Mouse (Mus musculus) limb, embryonic 15.5 days (tissue): ENCODE measurements around the gene Cab39. TPM values are rescaled to one million over a fixed set of nuclear protein-coding genes. Genes with fewer than 3 reads are reported as not detected.
"Not testable (repeated sequence)": the region's sequence is repeated elsewhere in the genome, so short reads cannot be mapped to it uniquely, and the experiment has no call there.

Source experiments
- ATAC-seq: fragments of 200-750 bp; cut with Nextera tagmentation; 2 replicates; pipeline ENCODE4 v1.8.0; 2017; ENCODE audit warnings: low read depth, moderate TSS enrichment; ENCODE audit not compliant: insufficient number of reproducible peaks, low FRiP score, low TSS enrichment
- H3K27ac ChIP-seq: fragments of 300-500 bp; sonication (generic); 2 replicates; pipeline ENCODE4 v1.5.1; 2015; ENCODE audit warnings: moderate library complexity, mild to moderate bottlenecking, inconsistent platforms
- H3K27me3 ChIP-seq: fragments of 300-500 bp; sonication (generic); 2 replicates; pipeline ENCODE4 v1.6.1; 2015; ENCODE audit warnings: inconsistent platforms
- H3K36me3 ChIP-seq: fragments of 300-500 bp; sonication (generic); 2 replicates; pipeline ENCODE4 v1.6.1; 2015; ENCODE audit warnings: inconsistent platforms
- H3K4me1 ChIP-seq: fragments of 300-500 bp; sonication (generic); 2 replicates; pipeline ENCODE4 v1.6.1; 2015; ENCODE audit warnings: inconsistent platforms
- H3K4me2 ChIP-seq: fragments of 300-500 bp; sonication (generic); 2 replicates; pipeline ENCODE4 v1.6.1; 2015; ENCODE audit warnings: mild to moderate bottlenecking, inconsistent platforms
- H3K4me3 ChIP-seq: fragments of 300-500 bp; sonication (generic); 2 replicates; pipeline ENCODE4 v1.5.1; 2015; ENCODE audit warnings: mild to moderate bottlenecking, inconsistent platforms
- H3K9ac ChIP-seq: fragments of 300-500 bp; sonication (generic); 2 replicates; pipeline ENCODE4 v1.6.1; 2015; ENCODE audit warnings: inconsistent platforms
- H3K9me3 ChIP-seq: fragments of 300-500 bp; sonication (generic); 2 replicates; pipeline ENCODE4 v1.6.1; 2016; ENCODE audit warnings: inconsistent platforms
- WGBS: fragments of 180-500 bp; shearing (Covaris S2); methylation state at CpG from one replicate; pipeline ENCODE4 v1.1.7; 2015; 5-methylcytosine and 5-hydroxymethylcytosine counted together
- polyA plus RNA-seq: library from polyadenylated mRNA; unstranded; fragments of >200 nt; fragmentation: Nextera tagmentation; extraction: Ambion mirVana; gene quantifications from 2 replicates; pipeline ENCODE4 v1.2.1, GENCODE M21; 2015

The Cab39 gene
- polyA plus RNA-seq, 1 experiment from 2014 or later: 26.9 TPM

- Histone ChIP-seq H3K4me1 (peaks cover 13% of the 10 kb centered on the region), H3K4me2 (peak overlapping the region; percentile 76), H3K4me3 (peak overlapping the region; percentile 79), H3K9ac (peak overlapping the region; percentile 90), H3K36me3 (no peaks in the 10 kb centered on the region; the same call in 1 of the 2 replicates), H3K27ac (peak overlapping the region; percentile 96), H3K9me3 (no peaks in the 10 kb centered on the region), H3K27me3 (no peaks in the 10 kb centered on the region)
- no peak for ATAC-seq
- WGBS: under 1% methylated on average over 38 of the region's 38 CpGs
These were observed 998 bp downstream of the Cab39 start for GRCm38 (mm10) chr1:85794106-85794771.

GRCm38 (mm10) chr1:85795196-85795595 lies 2.0 kb downstream of the Cab39 start:
- ATAC-seq: no peak
- Histone ChIP-seq H3K36me3 (no peaks in the 10 kb centered on the region; the same call in 1 of the 2 replicates), H3K27me3 (no peaks in the 10 kb centered on the region), H3K4me1 (peaks cover 13% of the 10 kb centered on the region), H3K4me2 (no peak overlapping the region), H3K4me3 (no peak overlapping the region), H3K27ac (no peak overlapping the region), H3K9me3 (no peaks in the 10 kb centered on the region), H3K9ac (no peak overlapping the region)
- 64% methylated on average over 3 of the region's 3 CpGs for WGBS

GRCm38 (mm10) chr1:85799776-85800175 lies 6.5 kb downstream of the Cab39 start:
- no peaks in the 10 kb centered on the region for H3K27me3 ChIP-seq
- H3K4me1 ChIP-seq: peaks cover 6% of the 10 kb centered on the region; the same call in 1 of the 2 replicates
- H3K27ac ChIP-seq: no peak overlapping the region
- no peak overlapping the region for H3K4me3 ChIP-seq
- H3K9ac ChIP-seq: no peak overlapping the region
- H3K4me2 ChIP-seq: no peak overlapping the region
- no peaks in the 10 kb centered on the region for H3K9me3 ChIP-seq
- H3K36me3 ChIP-seq: no peaks in the 10 kb centered on the region; the same call in 1 of the 2 replicates
- ATAC-seq: no peak
- WGBS: 45% methylated on average over 1 of the region's 1 CpGs

GRCm38 (mm10) chr1:85802517-85802916 lies 9.3 kb downstream of the Cab39 start:
- WGBS: 72% methylated on average over 1 of the region's 1 CpGs
- Histone ChIP-seq H3K27me3 (no peaks in the 10 kb centered on the region), H3K4me1 (no peaks in the 10 kb centered on the region), H3K36me3 (no peaks in the 10 kb centered on the region), H3K4me2 (no peak overlapping the region), H3K27ac (no peak overlapping the region), H3K9me3 (no peaks in the 10 kb centered on the region), H3K4me3 (no peak overlapping the region), H3K9ac (no peak overlapping the region)
- no peak for ATAC-seq

GRCm38 (mm10) chr1:85804551-85804950 lies 11.3 kb downstream of the Cab39 start:
- ATAC-seq: no peak
- Histone ChIP-seq H3K27ac (no peak overlapping the region), H3K27me3 (no peaks in the 10 kb centered on the region), H3K4me3 (no peak overlapping the region), H3K36me3 (no peaks in the 10 kb centered on the region), H3K4me2 (no peak overlapping the region), H3K4me1 (peaks cover 12% of the 10 kb centered on the region; the same call in 1 of the 2 replicates), H3K9me3 (no peaks in the 10 kb centered on the region), H3K9ac (no peak overlapping the region)
- 86% methylated on average over 8 of the region's 8 CpGs for WGBS

- ATAC-seq: no peak
- Histone ChIP-seq H3K4me3 (no peak overlapping the region), H3K4me1 (peaks cover 16% of the 10 kb centered on the region; the same call in 1 of the 2 replicates), H3K9me3 (no peaks in the 10 kb centered on the region), H3K36me3 (no peaks in the 10 kb centered on the region), H3K27ac (no peak overlapping the region), H3K27me3 (no peaks in the 10 kb centered on the region), H3K4me2 (no peak overlapping the region), H3K9ac (no peak overlapping the region)
- WGBS: 55% methylated on average over 4 of the region's 4 CpGs
These were observed 16.0 kb downstream of the Cab39 start for GRCm38 (mm10) chr1:85809256-85809655.

GRCm38 (mm10) chr1:85810343-85810742 lies 17.1 kb downstream of the Cab39 start:
- Histone ChIP-seq H3K27me3 (no peaks in the 10 kb centered on the region), H3K27ac (no peak overlapping the region; the same call in 1 of the 2 replicates), H3K36me3 (no peaks in the 10 kb centered on the region), H3K4me2 (no peak overlapping the region), H3K9ac (no peak overlapping the region), H3K4me1 (peaks cover 16% of the 10 kb centered on the region; the same call in 1 of the 2 replicates), H3K9me3 (no peaks in the 10 kb centered on the region), H3K4me3 (no peak overlapping the region)
- 63% methylated on average over 2 of the region's 2 CpGs for WGBS
- ATAC-seq: no peak

- no peaks in the 10 kb centered on the region for H3K36me3 ChIP-seq
- H3K9me3 ChIP-seq: no peaks in the 10 kb centered on the region
- no peak overlapping the region for H3K4me3 ChIP-seq
- H3K27me3 ChIP-seq: no peaks in the 10 kb centered on the region
- no peak overlapping the region for H3K4me2 ChIP-seq
- no peak overlapping the region for H3K27ac ChIP-seq
- H3K9ac ChIP-seq: no peak overlapping the region
- ATAC-seq: no peak
- peaks cover 16% of the 10 kb centered on the region; the same call in 1 of the 2 replicates for H3K4me1 ChIP-seq
- 81% methylated on average over 2 of the region's 2 CpGs for WGBS
These were observed 17.5 kb downstream of the Cab39 start for GRCm38 (mm10) chr1:85810787-85811186.

- ATAC-seq, H3K4me2 ChIP-seq, H3K4me1 ChIP-seq, H3K36me3 ChIP-seq, H3K4me3 ChIP-seq, H3K9me3 ChIP-seq, H3K9ac ChIP-seq, H3K27ac ChIP-seq, H3K27me3 ChIP-seq: not testable (repeated sequence)
These were observed 21.0 kb downstream of the Cab39 start for GRCm38 (mm10) chr1:85814213-85814612.

GRCm38 (mm10) chr1:85818121-85818520 lies 24.9 kb downstream of the Cab39 start:
- Histone ChIP-seq H3K4me2 (no peak overlapping the region), H3K4me1 (no peaks in the 10 kb centered on the region), H3K27me3 (no peaks in the 10 kb centered on the region), H3K9ac (no peak overlapping the region), H3K36me3 (peaks cover 23% of the 10 kb centered on the region), H3K4me3 (no peak overlapping the region), H3K27ac (no peak overlapping the region), H3K9me3 (no peaks in the 10 kb centered on the region)
- no peak for ATAC-seq
- 95% methylated on average over 6 of the region's 6 CpGs for WGBS

GRCm38 (mm10) chr1:85819695-85820094 lies 26.5 kb downstream of the Cab39 start:
- Histone ChIP-seq H3K9ac (no peak overlapping the region), H3K4me2 (no peak overlapping the region), H3K4me1 (no peaks in the 10 kb centered on the region), H3K36me3 (peaks cover 27% of the 10 kb centered on the region), H3K27me3 (no peaks in the 10 kb centered on the region), H3K27ac (no peak overlapping the region), H3K4me3 (no peak overlapping the region), H3K9me3 (no peaks in the 10 kb centered on the region)
- WGBS: 95% methylated on average over 1 of the region's 1 CpGs
- no peak for ATAC-seq

- Histone ChIP-seq H3K4me2 (no peak overlapping the region), H3K36me3 (peaks cover 30% of the 10 kb centered on the region), H3K9ac (no peak overlapping the region), H3K4me1 (no peaks in the 10 kb centered on the region; the same call in 1 of the 2 replicates), H3K27me3 (no peaks in the 10 kb centered on the region), H3K27ac (no peak overlapping the region), H3K9me3 (no peaks in the 10 kb centered on the region), H3K4me3 (no peak overlapping the region)
- no peak for ATAC-seq
- 85% methylated on average over 8 of the region's 8 CpGs for WGBS
These were observed 29.0 kb downstream of the Cab39 start for GRCm38 (mm10) chr1:85822239-85822638.
